Mouse (Mus musculus): Measurements from ENCODE around the gene Tent4a.

Tent4a gene

DNA sequence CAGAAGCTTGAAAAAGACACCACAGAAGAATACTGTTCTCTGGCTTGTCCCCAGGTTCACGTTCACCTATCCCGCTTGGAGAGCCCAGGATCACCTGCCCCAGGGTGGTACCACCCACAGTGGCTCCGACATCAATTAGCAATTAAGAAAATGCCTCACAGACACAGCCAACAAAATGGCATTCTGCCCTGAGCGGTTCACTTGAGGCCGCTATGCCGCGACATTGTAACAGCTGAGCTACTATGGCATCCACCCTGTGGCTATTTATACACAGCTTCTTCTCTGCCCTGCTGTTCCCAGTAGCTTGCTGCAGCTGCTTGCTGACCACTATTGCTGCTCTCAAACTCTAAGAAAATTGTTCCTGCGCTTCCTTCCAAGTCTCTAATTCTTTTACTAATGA lies 53.4 kb downstream of the Tent4a start:
- peak; percentile 39 for ATAC-seq (ENCODE audit: low TSS enrichment)

DNA sequence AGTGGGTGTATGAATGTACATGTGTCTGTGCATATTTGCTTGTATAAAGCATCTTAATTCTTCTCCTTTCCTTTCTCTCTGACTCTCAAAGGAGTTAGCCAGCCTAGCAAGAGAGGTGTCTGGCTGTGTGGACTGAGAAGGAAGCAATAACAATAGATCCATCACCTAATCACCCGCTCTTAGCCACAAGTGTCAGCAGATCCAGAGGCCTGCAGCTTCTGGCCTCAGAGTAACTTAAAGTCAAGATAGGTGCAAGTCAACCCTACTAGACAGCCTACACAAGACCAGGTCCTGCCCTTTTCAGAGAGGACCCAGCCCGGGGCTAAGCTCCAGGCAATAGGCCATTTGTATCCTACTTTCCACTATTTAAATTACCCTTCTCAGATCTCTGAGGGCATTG lies 54.5 kb downstream of the Tent4a start:
- no peak for ATAC-seq (ENCODE audit: low TSS enrichment)

GRCm38 (mm10) chr13:69478703-69479102 lies 55.7 kb downstream of the Tent4a start:
- no peak for ATAC-seq (ENCODE audit: low TSS enrichment)

DNA sequence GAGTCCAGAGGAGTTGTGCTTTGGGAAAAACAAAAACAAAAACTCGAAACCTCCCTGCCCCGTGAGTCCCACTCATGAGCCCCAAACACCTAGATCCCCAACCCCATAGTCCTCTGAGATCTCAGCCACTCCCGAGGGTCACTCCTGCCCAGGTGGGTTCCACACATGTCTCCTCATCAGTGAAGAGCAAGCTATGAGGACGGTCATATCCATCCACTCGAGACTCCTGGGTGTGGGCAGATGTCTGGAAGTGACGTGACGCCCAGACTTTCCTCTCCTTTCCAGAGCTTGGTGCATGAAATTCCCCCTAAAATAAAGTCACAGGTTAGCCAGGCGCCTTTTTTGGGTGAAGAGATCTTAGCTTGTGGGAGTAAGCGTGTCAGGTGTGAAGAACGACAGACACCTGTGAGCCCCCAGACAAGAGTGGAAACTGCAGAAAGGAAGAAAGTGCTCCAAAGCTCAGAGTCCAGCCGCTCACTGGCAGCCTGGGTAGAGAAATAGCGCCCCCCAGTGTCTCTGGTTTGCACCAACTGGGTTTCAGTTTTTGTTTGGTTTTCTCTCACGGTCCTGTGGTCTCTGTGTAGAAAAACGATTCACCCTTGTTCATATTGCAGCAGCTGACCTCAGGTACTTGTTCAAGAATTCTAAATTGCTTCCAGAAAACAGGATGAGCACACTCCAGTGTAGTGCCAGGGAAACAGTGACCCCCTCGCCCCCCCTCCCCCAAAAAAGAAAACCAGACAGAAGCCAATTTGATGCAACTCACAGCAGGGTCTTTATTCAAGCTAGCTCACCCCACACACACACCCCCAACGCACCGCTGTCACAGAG lies 73.6 kb downstream of the Tent4a start:
- peak; percentile 88 for ATAC-seq (ENCODE audit: low TSS enrichment)

DNA sequence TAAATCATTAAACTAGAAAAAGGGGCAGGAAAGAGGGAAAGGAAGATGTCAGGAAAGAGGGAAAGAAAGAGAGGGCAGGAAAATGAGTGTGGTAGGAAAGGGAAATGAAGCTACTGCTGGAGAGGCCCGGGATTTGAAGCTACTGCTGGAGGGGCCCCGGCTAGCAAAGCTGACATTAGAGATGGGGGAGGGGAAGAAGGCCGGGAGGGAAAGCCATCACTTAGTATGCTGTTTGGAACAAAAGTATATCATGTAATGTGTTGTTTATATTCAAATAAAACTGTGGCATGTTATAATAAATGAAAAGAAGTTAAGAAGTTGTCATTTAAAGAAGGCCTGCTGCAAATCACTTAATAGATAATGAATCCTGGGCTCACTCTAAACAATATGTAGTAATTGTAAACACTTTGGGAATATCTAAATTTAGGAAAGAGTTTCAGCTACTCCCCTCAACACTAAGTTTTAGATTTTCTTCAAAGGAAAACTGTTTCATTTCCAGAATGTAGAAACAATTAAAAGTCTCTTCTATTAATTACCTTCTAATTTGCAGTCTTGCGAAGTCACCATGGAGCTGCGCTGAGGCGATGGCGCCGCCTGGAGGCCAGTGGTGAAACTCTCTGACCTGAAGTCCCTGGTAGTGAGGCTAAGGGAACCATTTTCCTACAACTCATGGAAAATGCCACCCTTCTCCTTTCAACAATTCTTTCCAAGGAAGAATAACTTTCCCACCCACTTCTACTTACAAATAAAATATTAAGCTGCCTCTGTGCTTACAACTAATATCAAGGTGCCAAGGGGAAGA lies 74.6 kb downstream of the Tent4a start:
- ATAC-seq (ENCODE audit: low TSS enrichment), result peak; percentile 72; the same call in 1 of the 2 replicates

GRCm38 (mm10) chr13:69458891-69459290 lies 75.5 kb downstream of the Tent4a start:
- no peak for ATAC-seq (ENCODE audit: low TSS enrichment)

DNA sequence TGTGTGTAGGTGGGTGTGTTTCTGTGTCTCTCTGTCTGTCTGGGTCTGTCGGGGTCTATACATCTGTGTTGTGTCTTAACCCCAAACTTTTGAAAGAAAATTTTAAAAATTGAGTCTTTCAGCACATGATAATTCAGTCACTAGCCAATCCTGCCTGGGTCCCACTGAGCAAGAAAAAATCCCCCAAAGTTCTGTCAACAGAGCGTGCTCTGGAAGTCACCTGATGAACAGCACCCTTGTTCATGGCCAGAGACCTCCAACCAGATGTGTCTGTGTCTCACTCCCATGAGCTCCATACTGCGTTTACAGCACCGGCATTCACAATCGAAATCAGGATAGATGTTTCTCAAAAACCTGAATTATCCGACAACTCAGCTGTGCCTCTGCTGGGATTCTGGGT lies 76.0 kb downstream of the Tent4a start:
- no peak for ATAC-seq (ENCODE audit: low TSS enrichment)

GRCm38 (mm10) chr13:69457105-69457504 lies 77.3 kb downstream of the Tent4a start:
- no peak for ATAC-seq (ENCODE audit: low TSS enrichment)

- no peak for ATAC-seq (ENCODE audit: low TSS enrichment)
These were observed 77.8 kb downstream of the Tent4a start for GRCm38 (mm10) chr13:69456641-69457040.

DNA sequence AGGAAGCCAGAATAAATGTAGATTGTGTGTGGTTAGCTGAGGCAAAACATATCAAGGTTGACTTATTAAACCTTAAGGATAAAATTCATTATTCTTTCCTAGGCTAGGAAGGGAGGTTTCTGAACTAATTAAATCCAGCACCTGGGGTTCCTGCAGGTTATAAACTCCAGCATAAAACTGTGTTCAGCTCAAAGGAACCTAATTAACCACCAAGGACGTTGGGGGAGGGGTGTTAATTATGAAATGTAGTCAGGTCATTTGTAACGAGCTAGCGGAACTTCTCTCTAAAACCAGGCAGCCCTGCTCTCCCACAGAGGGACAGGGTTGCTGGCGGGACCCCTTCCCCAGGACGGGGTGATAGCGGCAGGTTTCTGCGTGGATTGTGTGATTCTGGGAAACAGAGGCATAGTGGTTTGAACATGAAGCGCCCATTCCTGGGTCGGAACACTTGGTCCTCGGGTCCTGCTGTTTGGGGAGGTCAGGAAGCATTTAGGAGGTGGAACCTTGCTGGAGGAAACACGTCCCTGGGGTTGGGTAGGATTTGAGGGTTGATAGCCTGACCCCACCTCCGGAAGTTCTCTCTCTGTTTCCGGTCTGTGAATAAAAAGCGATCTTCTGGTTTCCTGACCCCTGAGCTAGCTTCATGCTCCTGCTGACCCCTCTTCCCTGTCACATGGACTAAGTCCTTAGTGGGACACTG lies 78.8 kb downstream of the Tent4a start:
- no peak for ATAC-seq (ENCODE audit: low TSS enrichment)
